Mouse (Mus musculus): ENCODE measurements around the gene Atp6v1f. TPM values are rescaled to one million over a fixed set of nuclear protein-coding genes. Genes with fewer than 3 reads are reported as not detected.

The Atp6v1f gene
- total RNA-seq, 1 experiment from 2014 or later: 169 TPM

Other genes with a start within 250 kb of the Atp6v1f start
- gene Hilpda, start 195.2 kb upstream of the Atp6v1f start, total RNA-seq (2021): 5.0 and 10.4 TPM in 2 replicates
- 0.41 TPM in 1 of 2 replicates, not detected in the other for gene Fam71f2, start 188.1 kb upstream of the Atp6v1f start, total RNA-seq (2021)
- not detected in 2 replicates for gene Fam71f1, start 148.6 kb upstream of the Atp6v1f start, total RNA-seq (2021)
- gene Calu, start 119.6 kb upstream of the Atp6v1f start, total RNA-seq (2021): 165 and 171 TPM in 2 replicates
- not detected in 2 replicates for gene Opn1sw, start 79.2 kb upstream of the Atp6v1f start, total RNA-seq (2021)
- gene Ccdc136, start 71.4 kb upstream of the Atp6v1f start, total RNA-seq (2021): 4.9 and 6.3 TPM in 2 replicates
- gene Flnc, start 34.5 kb upstream of the Atp6v1f start, total RNA-seq (2021): 4.2 and 5.3 TPM in 2 replicates
- not detected in 2 replicates for gene Atp6v1fnb, start 3.7 kb downstream of the Atp6v1f start, total RNA-seq (2021)
- 6.1 and 7.1 TPM in 2 replicates for gene Kcp, start 40.2 kb downstream of the Atp6v1f start, total RNA-seq (2021)
- 3.0 and 10.9 TPM in 2 replicates for gene Irf5, start 58.9 kb downstream of the Atp6v1f start, total RNA-seq (2021)
- gene Tnpo3, start 142.2 kb downstream of the Atp6v1f start, total RNA-seq (2021): 52.8 and 57.2 TPM in 2 replicates
- 3.8 and 8.0 TPM in 2 replicates for gene Tspan33, start 226.5 kb downstream of the Atp6v1f start, total RNA-seq (2021)